Mouse (Mus musculus): ENCODE results near the gene Map2k1. TPM values are rescaled to one million over a fixed set of nuclear protein-coding genes. Genes with fewer than 3 reads are reported as not detected.
A peak's percentile ranks its signal among the peaks of the same experiment; 100 is the strongest.
"Not testable (repeated sequence)": the region's sequence is repeated elsewhere in the genome, so short reads cannot be mapped to it uniquely, and the experiment has no call there.

The Map2k1 gene
- polyA plus RNA-seq (2015; fragmentation: Nextera tagmentation; extraction: Ambion mirVana), result 32.5 and 34.1 TPM in 2 replicates

DNA sequence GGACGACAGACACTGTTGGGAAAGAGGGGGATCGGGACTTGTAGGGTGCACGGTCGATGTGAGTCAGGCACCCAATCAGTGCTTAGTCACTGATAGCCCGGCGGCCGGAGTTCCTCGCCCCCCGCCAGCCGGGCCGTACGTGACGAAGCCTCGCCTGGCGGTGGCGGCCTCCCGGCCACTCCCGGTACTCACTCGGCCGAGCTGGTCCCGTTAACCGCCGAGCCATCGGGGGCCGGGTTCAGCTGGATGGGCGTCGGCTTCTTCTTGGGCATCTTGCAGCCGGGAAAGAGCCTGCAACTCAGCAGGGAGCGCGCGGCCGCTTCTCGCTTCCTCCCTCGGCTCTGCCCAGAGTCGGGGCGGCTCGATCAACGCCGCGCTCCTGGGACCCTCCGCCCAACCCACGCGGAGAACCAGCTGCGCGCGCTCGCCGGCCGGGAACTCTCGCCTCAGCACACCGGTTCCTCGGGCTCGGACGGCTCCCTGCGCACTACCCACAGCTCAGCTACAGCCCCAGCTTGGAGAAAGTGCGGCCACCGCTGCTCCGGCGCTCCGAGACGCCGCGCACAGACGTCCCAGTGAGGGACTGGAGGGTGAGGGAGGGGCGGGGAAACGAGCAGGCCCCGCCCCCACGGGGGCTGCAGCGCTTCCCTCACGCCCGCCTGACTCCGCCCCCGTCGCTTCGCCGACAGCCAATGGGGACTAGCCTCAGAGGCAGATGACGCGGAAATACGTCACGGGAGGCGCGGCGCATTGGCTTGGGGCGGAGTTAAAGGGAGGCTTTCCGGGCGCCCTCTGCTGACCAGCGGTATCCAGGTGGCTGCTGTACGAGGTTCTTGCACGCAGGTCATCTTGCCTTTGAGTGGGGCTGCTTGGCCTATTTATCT, at the start of gene Map2k1:
TSS of gene Map2k1 (minus strand) at position 611 of the 884 bp plus-strand sequence.
- whole genome bisulfite sequencing (ENCODE audit: insufficient replicate concordance), result under 1% methylated on average over 89 of the region's 89 CpGs
- H3K4me3 ChIP-seq (replicated peaks), result peak within 1 kb of the TSS; percentile 86
- H3K27ac ChIP-seq, result peak within 1 kb of the TSS; percentile 90
- peaks cover 35% of the 10 kb centered on the region for H3K4me1 ChIP-seq (replicated peaks)
- ATAC-seq (ENCODE audit: low read depth) (peak; percentile 91), DNase-seq (peak; percentile 100)
- peaks cover 4% of the 10 kb centered on the region; the same call in 1 of the 2 replicates for H3K36me3 ChIP-seq
- H3K9me3 ChIP-seq (replicated peaks), result no peaks in the 10 kb centered on the region
- no peaks in the 10 kb centered on the region for H3K27me3 ChIP-seq
- peak within 1 kb of the TSS; percentile 86 for H3K9ac ChIP-seq
- peak within 1 kb of the TSS; percentile 97 for H3K4me2 ChIP-seq

DNA sequence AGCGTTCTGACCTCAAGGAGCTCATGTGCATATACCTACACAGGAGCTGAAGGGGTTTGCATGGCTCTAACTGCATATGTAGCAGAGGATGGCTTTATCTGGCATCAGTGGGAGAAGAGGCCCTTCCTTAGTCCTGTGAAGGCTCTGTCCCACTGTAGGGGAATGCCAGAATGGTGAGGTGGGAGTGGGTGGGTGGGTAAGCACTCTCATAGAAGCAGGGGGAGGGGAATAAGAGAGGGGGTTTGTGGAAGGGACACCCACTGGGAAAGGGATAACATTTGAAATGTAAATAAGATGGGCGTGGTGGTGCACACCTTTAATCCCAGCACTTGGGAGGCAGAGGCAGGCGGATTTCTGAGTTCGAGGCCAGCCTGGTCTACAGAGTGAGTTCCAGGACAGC, 49.7 kb upstream of the Map2k1 start:
- not testable (repeated sequence) for H3K27me3 ChIP-seq; H3K9ac ChIP-seq; H3K4me1 ChIP-seq (replicated peaks); ATAC-seq (ENCODE audit: low read depth); H3K9me3 ChIP-seq (replicated peaks); H3K4me3 ChIP-seq (replicated peaks); DNase-seq; H3K27ac ChIP-seq; H3K4me2 ChIP-seq
- WGBS (ENCODE audit: insufficient replicate concordance), result 89% methylated on average over 4 of the region's 4 CpGs
- peaks cover 92% of the 10 kb centered on the region for H3K36me3 ChIP-seq

DNA sequence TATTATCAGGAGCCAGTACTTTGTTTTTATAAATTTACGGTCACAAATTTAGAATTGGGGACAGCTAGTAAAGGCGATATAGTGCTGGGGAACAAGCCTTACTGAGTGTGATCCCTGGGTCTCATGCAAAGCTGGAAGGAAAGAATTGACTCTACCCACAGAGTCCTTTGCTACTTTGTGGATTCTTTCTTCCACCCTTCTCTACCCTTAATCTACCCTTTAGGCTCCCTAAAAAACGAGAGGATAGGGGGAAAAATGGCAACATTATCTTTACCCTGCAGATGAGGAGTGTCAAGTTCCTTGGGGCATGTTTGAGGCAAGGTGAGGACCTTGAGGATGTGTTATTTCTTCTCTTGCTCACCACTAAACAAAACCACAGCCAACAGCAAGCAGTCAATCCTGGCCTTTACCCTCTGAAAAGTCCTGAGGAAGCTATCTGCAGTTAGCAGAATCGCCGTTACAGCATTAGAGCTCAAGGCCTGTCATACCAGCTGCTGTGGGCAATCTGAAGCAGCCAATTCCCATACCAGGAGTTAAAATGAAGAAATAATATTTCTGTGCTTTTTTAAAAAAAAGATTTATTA, 29.1 kb upstream of the Map2k1 start:
- Histone ChIP-seq H3K27ac (peak overlapping the region; percentile 87), H3K9ac (peak overlapping the region; percentile 95), H3K4me3 (replicated peaks) (peak overlapping the region; percentile 85), H3K4me1 (replicated peaks) (peaks cover 37% of the 10 kb centered on the region), H3K27me3 (no peaks in the 10 kb centered on the region), H3K36me3 (peaks cover 31% of the 10 kb centered on the region), H3K9me3 (replicated peaks) (no peaks in the 10 kb centered on the region), H3K4me2 (peak overlapping the region; percentile 90)
- DNase-seq (no peak), ATAC-seq (ENCODE audit: low read depth) (no peak)
- WGBS (ENCODE audit: insufficient replicate concordance), result 10% methylated on average over 5 of the region's 5 CpGs

DNA sequence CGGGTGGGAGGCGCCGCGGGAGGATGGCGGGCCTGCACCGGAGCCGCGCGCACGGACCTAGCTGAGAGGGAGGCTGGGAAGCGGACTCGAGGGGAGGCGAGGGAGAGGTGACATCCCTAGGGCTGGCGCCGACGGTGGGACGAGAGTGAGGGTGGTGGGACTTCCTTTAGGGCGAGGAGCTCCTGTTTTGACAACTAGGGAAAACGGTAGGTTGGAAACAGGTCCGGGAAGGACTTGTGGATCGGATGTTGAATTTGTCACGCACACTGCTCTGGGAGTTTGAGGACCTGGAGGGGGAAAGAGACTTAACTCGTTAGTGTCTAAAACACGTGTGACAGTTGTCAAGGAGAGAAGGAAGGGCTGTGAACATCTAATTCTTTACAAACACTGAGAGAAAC, 28.3 kb upstream of the Map2k1 start:
- H3K9me3 ChIP-seq (replicated peaks), result no peaks in the 10 kb centered on the region
- WGBS (ENCODE audit: insufficient replicate concordance), result under 1% methylated on average over 24 of the region's 24 CpGs
- H3K27ac ChIP-seq, result peak overlapping the region; percentile 87
- peak overlapping the region; percentile 95 for H3K9ac ChIP-seq
- peak overlapping the region; percentile 90 for H3K4me2 ChIP-seq
- no peaks in the 10 kb centered on the region for H3K27me3 ChIP-seq
- ATAC-seq (ENCODE audit: low read depth) (peak; percentile 85), DNase-seq (no peak)
- peaks cover 24% of the 10 kb centered on the region for H3K36me3 ChIP-seq
- H3K4me3 ChIP-seq (replicated peaks), result peak overlapping the region; percentile 85
- H3K4me1 ChIP-seq (replicated peaks), result peaks cover 37% of the 10 kb centered on the region

DNA sequence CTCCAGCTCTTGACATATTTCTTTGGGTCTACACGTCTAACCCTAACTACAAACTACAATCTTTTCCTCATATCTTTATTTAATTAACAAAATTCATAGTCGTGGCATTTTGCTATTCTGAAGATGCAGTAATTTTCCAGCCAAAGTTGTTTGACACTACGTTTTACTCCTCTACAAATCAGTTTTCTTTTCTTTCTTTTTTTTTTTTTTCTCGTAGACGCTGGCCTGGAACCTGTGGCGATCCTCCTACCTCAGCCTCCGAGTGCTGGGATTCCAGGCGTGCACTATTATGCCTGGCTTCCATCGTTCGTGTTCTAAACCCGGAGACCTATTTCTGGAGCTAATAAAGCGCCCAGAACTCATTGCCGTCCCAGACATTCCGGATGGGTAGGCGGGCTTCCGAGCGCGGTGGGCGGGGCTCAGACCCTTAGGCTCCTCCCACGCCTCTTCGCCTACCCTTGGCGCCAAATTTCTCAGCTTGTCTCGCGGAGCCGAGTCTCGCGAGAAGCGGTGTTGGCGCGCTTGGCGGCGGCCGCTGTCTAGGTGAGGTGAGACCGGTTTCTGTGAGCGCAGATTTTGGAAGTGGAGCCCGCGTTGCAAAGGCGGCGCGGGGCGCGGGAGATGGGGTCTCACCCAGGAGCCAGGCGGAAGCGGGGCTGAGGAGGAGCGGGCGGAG, 27.8 kb upstream of the Map2k1 start, which contains the start of gene Tipin:
TSS of gene Tipin (plus strand) at position 477 of the 676 bp plus-strand sequence.
- Histone ChIP-seq H3K9me3 (replicated peaks) (no peaks in the 10 kb centered on the region), H3K4me2 (peak within 1 kb of the TSS; percentile 90), H3K36me3 (peaks cover 21% of the 10 kb centered on the region), H3K27me3 (no peaks in the 10 kb centered on the region), H3K9ac (peak within 1 kb of the TSS; percentile 95), H3K4me1 (replicated peaks) (peaks cover 37% of the 10 kb centered on the region), H3K4me3 (replicated peaks) (peak within 1 kb of the TSS; percentile 85), H3K27ac (peak within 1 kb of the TSS; percentile 87)
- 1% methylated on average over 46 of the region's 46 CpGs for WGBS (ENCODE audit: insufficient replicate concordance)
- ATAC-seq (ENCODE audit: low read depth) (peak; percentile 85), DNase-seq (peak; percentile 94)

DNA sequence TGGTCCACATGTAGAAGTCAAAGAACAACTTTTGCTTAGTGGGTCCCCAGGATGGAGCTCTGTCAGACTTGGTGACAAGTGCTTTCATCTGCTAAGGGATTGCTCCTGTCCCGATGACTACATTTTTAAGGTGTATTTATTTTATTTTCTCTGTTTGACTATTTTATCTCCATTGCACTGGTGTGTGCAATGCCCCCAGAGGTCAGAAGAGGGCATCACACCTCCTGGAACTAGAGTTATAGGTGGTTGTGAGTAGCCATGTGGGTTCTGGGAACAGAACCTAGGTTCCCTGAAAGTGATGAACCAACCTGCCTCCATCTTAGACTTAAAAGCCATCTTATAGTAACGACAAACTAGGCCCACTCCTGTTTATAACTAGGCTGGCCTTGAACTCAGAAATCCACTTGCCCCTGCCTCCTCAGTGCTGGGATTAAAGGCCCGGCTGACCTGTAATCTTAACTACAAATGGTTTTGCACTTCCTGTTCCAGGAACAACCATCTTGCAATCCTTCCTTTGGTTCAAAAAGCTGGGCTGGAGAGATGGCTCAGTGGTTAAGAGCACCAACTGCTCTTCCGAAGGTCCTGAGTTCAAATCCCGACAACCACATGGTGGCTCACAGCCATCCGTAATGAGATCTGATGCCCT, 25.4 kb upstream of the Map2k1 start:
- H3K9me3 ChIP-seq (replicated peaks), result no peaks in the 10 kb centered on the region
- no peaks in the 10 kb centered on the region for H3K27me3 ChIP-seq
- H3K9ac ChIP-seq, result no peak overlapping the region
- H3K4me3 ChIP-seq (replicated peaks), result no peak overlapping the region
- H3K27ac ChIP-seq, result no peak overlapping the region
- peaks cover 21% of the 10 kb centered on the region for H3K4me1 ChIP-seq (replicated peaks)
- no peak overlapping the region for H3K4me2 ChIP-seq
- DNase-seq (no peak), ATAC-seq (ENCODE audit: low read depth) (no peak)
- 83% methylated on average over 6 of the region's 6 CpGs for WGBS (ENCODE audit: insufficient replicate concordance)
- H3K36me3 ChIP-seq, result 0 out of 2 replicates have a peak, but pooled peaks cover 4% of the 10 kb centered on the region

DNA sequence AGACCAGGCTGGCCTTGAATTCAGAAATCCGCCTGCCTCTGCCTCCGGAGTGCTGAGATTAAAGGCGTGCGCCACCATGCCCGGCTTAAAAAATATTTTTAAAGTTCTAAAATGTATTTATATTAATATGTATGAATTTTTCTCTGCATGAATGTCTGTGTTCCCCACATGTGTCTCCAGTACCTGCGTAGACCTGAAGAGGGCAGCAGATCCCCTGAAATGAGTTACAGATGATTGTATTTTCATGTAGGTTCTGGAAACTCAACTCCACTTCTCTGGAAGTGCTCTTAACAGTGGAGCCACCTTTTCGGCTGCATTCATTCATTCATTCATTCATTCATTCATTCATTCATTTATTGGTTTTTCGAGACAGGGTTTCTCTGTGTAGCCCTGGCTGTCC, 24.3 kb upstream of the Map2k1 start:
- no peaks in the 10 kb centered on the region for H3K36me3 ChIP-seq
- DNase-seq (peak; percentile 66), ATAC-seq (ENCODE audit: low read depth) (no peak)
- 36% methylated on average over 8 of the region's 8 CpGs for WGBS (ENCODE audit: insufficient replicate concordance)
- H3K27ac ChIP-seq, result no peak overlapping the region
- peaks cover 11% of the 10 kb centered on the region for H3K4me1 ChIP-seq (replicated peaks)
- no peak overlapping the region for H3K4me2 ChIP-seq
- H3K9me3 ChIP-seq (replicated peaks), result no peaks in the 10 kb centered on the region
- H3K4me3 ChIP-seq (replicated peaks), result no peak overlapping the region
- no peaks in the 10 kb centered on the region for H3K27me3 ChIP-seq
- H3K9ac ChIP-seq, result no peak overlapping the region

DNA sequence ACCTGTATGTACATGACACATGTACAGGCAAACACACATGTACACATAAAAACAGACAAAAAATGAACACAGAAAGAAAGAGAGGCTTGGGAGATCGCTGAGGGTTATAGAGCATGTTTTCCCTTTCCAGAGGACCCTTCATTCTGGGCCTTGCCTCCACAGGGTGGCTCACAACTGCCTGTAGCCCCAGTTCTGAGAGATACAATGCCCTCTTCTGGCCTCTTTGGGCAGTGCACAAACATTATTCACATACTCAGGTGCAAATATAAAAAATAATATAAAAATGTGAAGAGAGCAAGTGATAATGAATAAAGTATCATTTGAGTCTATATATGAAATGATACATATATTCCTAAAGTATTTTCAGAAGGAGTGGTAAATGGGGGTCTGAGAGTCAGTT, 21.5 kb upstream of the Map2k1 start:
- no peak for DNase-seq
- Histone ChIP-seq H3K27ac (no peak overlapping the region), H3K9me3 (replicated peaks) (no peaks in the 10 kb centered on the region), H3K36me3 (no peaks in the 10 kb centered on the region), H3K9ac (no peak overlapping the region), H3K27me3 (no peaks in the 10 kb centered on the region), H3K4me3 (replicated peaks) (no peak overlapping the region), H3K4me2 (no peak overlapping the region), H3K4me1 (replicated peaks) (no peaks in the 10 kb centered on the region)
- 49% methylated on average over 1 of the region's 1 CpGs for WGBS (ENCODE audit: insufficient replicate concordance)
- no peak for ATAC-seq (ENCODE audit: low read depth)

DNA sequence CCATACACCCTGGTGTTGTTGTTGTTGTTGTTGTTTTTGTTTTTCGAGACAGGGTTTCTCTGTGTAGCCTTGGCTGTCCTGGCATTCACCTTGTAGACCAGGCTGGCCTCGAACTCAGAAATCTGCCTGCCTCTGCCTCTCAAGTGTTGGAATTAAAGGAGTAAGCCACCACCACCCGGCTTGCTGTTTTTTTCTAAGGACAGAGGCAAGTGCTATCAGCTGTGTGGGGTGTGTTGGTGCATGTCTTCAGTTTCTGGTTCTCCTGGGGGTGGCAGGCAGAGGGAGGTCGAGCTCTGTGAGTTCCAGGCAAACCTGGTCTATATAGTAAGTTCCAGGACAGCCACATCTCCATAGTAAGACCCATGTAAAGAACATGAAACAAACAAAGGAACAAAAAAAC, 20.9 kb upstream of the Map2k1 start:
- H3K27me3 ChIP-seq, result no peaks in the 10 kb centered on the region
- H3K9me3 ChIP-seq (replicated peaks), result no peaks in the 10 kb centered on the region
- H3K4me2 ChIP-seq, result no peak overlapping the region
- ATAC-seq (ENCODE audit: low read depth) (no peak), DNase-seq (no peak)
- no peak overlapping the region for H3K27ac ChIP-seq
- 60% methylated on average over 4 of the region's 4 CpGs for WGBS (ENCODE audit: insufficient replicate concordance)
- H3K36me3 ChIP-seq, result no peaks in the 10 kb centered on the region
- no peak overlapping the region for H3K4me3 ChIP-seq (replicated peaks)
- no peaks in the 10 kb centered on the region for H3K4me1 ChIP-seq (replicated peaks)
- H3K9ac ChIP-seq, result no peak overlapping the region

DNA sequence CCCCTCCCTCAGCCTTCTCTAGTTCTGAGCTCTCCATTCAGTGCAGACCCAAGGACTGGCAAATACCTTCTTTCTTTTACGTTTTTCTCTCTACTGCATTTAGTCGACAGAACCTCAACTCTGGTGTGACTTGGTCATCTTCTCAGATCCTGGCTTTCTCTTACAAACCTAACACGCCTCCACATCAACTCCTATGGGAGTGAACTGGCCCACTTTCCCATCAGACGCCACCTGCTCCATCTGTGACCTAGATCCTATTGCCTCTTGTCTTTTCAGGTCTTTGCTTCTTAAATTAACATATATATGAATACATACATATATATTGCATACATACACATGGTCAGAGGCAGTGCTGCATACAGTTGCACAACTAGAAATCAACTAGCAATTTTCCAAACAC, 20.3 kb upstream of the Map2k1 start:
- Histone ChIP-seq H3K9me3 (replicated peaks) (no peaks in the 10 kb centered on the region), H3K4me3 (replicated peaks) (no peak overlapping the region), H3K36me3 (no peaks in the 10 kb centered on the region), H3K4me2 (no peak overlapping the region), H3K27me3 (no peaks in the 10 kb centered on the region), H3K9ac (no peak overlapping the region), H3K4me1 (replicated peaks) (no peaks in the 10 kb centered on the region), H3K27ac (no peak overlapping the region)
- DNase-seq (no peak), ATAC-seq (ENCODE audit: low read depth) (no peak)
- WGBS (ENCODE audit: insufficient replicate concordance), result 60% methylated on average over 4 of the region's 4 CpGs

DNA sequence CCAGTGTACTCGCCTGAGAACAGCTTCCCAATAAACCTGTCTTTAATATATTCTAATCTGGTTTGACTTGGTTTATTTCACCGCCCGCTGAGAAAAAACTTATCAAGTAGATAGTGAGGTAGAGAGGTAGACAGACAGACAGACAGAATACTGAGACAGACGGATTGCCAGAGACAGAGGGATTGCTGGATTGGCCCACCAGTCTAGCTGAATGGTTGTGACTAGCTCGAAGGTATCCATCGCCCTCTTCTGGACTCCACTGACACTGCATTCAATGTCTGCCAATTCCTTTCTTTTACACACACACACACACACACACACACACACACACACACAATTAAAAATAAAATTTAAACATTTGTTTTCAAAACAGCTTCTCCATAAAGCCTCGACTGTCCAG, 19.2 kb upstream of the Map2k1 start:
- no peak for ATAC-seq (ENCODE audit: low read depth)
- WGBS (ENCODE audit: insufficient replicate concordance), result 22% methylated on average over 7 of the region's 7 CpGs

More for the DNA sequence above, 19.2 kb upstream of the Map2k1 start:
- no peak overlapping the region for H3K27ac ChIP-seq
- H3K27me3 ChIP-seq, result no peaks in the 10 kb centered on the region
- no peak overlapping the region for H3K9ac ChIP-seq
- no peaks in the 10 kb centered on the region for H3K9me3 ChIP-seq (replicated peaks)
- H3K4me1 ChIP-seq (replicated peaks), result no peaks in the 10 kb centered on the region
- no peak overlapping the region for H3K4me3 ChIP-seq (replicated peaks)
- no peak for DNase-seq
- H3K4me2 ChIP-seq, result no peak overlapping the region
- H3K36me3 ChIP-seq, result no peaks in the 10 kb centered on the region

Data from liver, embryonic 13.5 days (tissue).